Mouse (Mus musculus): ENCODE results near the gene Sec14l3.
"Not testable (repeated sequence)": the region's sequence is repeated elsewhere in the genome, so short reads cannot be mapped to it uniquely, and the experiment has no call there.

The Sec14l3 gene

DNA sequence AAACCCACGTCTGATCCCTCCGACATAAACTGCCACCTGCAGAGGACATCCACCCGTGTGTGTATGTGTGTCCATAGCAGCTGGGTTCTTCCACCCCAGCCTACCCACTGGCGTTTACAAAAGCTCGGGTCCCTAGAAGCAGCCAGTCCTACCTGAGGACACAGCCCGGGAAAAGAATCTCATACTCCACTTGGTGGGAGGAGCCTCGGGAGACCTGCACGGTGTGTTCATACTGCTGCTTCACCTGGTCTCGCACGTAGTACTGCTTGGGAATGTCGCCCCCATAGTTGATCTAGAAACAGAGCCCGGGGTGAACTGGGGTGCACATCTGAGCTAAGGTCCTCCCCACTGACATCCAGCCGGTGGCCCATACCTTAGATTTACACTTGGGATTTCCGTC, 38.9 kb downstream of the Sec14l3 start:
- DNase-seq: no peak

DNA sequence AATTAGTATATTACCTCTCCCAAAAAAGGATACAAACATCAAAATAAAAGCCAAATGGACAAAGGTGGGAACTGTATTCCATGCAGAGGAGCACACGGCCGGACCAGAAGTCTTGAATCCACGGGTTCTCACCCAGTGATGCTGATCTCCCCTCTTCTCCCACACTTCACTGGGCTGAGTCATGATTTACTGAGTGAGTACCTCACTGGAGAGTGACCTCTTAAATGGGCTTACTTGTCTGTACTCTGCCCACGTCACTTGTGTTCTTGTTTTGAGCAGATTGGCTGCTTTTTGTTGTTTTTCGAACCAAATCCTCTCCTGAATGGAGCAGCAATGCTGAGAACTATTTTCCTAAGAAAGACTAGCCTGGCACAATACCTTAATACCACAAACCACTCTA, 40.3 kb downstream of the Sec14l3 start:
- DNase-seq: no peak

DNA sequence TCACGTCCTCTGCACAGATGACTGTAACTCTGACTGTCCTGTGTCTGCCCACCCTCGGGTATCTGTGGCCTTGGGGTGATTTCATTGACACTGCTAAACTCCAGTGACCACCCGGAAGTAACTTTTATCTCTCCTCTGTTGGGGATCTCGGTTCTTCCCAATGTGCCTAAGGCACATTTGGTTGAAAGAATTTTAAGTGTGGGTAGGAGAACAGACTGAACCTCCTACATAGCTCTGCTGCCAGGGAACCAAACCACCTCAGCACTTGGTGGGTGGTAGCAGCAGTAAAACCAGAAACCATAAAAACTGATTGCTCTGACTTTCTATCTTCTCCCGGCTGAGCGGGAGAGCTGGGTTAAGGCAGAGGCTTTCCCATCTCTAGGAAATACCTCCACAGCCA, 40.8 kb downstream of the Sec14l3 start:
- DNase-seq: no peak

DNA sequence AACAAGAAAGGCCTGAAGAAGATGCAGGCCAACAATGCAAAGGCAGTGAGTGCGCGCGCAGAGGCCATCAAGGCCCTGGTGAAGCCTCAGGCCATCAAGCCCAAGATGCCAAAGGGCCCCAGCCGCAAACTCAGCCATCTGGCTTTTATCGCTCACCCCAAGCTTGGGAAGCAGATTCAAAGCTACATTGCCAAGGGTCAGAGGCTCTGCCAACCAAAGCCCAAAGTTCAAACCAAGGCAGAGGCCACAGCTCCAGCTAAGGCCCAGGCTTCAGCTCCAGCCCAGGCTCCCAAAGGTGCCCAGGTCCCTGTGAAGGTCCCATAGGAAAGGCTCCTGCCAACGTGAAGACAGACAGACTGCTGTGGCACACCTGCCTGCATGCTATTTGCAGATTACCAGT, 43.3 kb downstream of the Sec14l3 start:
- DNase-seq: not testable (repeated sequence)

DNA sequence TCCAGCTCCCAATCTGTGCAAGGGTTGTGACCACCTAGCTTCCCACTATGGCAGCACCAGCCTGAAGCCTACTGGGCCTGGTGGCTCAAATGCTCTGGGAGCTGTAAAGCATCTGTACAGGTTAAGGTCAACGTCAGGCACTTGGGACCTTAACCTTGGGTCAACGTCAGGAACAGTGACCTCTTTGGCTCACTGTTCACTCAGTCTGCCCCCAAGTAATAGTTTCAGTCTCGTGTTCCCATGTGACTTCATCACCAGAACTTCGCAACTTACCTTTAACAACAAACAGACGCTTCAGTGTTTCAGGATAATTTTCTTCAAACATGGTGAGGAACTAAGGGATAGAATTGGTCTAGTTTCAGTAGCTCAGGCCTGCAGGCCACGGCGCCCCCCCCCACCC, 44.0 kb downstream of the Sec14l3 start:
- no peak for DNase-seq

DNA sequence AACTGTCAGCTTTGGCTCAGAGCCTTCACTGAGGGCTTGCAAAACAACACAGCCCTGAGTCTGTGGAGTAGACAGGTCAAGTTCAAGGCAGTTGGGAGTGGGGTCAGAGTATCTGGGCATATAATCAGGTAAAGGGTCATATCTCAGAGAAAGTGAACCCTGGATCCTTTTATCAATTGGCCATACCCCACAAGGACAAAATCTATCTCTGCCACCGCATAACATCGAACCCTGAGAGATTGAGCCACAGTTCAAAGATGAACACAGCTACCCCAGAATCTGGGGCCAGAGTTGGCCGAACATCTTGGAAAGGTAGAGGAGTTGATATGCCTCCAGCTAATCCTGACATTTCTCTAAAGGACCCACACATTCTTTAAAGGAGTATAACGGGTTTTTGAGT, 47.4 kb downstream of the Sec14l3 start:
- no peak for DNase-seq

DNA sequence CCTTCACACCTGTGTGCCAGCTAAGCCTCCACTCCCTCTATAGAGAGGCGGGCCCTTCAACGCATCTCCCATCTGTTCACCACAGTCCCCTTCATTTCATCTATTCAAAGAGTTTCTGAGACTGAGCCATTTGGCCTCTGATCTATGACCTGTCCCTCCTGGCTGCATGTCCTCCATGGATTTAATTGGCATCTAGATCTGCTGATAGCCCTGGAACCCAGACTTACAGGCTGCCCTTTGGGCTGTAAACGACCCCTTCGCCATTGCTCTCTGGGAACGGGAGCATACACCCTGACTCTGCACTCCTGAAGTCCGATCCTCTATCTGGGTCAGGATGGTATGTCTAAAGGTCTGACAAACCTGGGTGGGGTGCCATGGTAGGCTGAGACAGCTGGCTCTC, 48.2 kb downstream of the Sec14l3 start:
- no peak for DNase-seq

DNA sequence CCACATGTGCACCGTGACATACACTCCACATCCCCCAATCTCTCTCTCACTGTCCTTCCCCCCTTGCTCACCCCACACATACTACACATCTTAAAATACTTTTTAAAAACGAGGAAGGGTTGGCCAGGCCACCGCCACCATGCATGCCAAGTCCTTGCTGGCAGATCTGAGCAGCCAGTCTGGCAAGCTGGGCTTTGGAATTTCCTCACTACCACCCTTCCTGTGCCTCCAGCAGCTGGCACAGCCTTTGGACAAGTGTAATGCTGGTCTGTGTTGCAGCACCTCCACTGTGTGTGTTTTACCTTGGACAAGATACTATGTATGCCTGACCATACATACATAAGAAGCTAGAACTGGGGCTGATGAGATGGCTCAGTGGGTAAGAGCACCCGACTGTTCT, 48.9 kb downstream of the Sec14l3 start:
- no peak for DNase-seq

DNA sequence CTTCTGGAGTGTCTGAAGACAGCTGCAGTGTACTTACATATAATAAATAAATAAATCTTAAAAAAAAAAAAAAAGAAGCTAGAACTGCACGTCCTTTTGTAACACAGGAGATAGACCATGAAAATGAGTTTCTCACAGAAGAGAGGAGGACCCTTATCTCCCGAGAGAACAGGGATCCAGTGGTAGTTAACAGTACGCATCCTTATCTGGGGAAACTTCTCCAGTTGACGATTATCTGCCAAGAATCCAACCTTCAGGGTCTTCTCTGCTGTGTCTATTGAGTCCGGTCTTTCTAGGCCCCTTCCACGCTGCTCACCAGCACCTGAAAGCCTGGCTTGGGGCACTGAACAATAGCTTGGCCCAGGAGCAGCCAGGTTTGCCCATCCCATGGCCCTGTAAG, 49.3 kb downstream of the Sec14l3 start:
- DNase-seq: no peak

DNA sequence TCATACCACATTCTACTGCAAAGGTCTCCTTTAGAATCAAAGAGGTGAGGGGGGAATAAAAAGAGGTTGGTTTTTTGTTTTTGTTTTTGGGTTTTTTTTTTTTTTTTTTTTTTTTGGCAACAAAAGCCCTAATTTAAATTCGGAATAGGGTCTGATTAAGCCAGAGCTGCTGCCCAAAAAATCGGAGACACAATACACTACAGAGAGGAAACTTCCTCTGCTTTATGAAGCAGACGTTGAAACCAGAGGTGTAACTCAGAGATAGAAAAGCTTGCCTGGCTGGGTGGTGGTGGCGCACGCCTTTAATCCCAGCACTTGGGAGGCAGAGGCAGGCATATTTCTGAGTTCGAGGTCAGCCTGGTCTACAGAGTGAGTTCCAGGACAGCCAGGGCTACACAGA, 49.9 kb downstream of the Sec14l3 start:
- DNase-seq: not testable (repeated sequence)

DNA sequence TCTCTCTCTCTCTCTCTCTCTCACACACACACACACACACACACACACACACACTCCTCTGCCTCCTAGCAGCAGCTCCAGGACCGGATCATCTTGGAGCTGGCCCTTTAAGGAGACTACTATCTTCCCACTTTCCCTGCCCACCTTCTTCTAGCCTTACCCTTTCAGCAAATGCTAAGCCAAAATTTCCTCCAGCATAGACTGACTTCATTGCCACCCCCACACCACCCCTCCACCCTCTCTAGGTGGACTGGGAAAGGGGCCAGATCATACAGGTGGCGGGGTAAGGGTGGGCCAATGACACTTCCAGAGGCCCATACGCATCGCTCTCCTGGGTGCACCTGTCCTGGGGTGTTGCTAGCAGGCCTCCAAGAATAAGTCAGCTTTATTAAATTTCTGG, 50.8 kb downstream of the Sec14l3 start:
- DNase-seq: no peak

DNA sequence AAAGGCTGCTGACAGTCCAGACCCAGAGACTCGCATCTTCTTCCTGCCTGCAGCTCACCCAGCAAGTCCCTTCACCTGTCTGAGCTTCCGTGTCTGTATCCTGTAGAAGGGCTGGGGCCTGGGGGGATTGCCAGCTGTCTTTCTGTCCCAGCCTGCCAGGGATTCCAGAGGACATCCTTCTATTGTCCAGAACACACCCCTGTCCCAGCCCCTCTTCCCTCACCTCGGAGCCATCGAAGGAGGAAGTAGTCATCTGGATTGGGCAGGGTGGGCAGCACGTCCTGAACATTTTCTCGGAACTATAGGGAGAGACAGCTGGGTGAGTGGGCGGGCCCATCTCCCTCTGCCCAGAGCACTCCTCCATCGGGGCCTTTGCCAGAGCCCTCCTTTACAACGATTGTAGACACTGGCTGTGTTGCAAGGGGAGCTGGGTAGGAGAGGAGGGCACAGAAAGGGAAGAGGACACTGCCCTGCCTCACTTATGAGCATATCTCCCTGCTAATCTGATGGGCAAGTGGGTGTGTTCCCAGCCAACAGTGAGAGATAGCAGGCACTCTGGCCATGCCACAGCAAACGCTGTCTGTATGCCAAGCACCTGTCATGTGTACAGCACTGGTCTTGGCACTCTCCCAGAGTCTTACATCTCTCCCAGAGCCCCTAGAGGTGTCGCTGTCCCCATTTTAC, 52.0 kb downstream of the Sec14l3 start:
- DNase-seq: no peak

DNA sequence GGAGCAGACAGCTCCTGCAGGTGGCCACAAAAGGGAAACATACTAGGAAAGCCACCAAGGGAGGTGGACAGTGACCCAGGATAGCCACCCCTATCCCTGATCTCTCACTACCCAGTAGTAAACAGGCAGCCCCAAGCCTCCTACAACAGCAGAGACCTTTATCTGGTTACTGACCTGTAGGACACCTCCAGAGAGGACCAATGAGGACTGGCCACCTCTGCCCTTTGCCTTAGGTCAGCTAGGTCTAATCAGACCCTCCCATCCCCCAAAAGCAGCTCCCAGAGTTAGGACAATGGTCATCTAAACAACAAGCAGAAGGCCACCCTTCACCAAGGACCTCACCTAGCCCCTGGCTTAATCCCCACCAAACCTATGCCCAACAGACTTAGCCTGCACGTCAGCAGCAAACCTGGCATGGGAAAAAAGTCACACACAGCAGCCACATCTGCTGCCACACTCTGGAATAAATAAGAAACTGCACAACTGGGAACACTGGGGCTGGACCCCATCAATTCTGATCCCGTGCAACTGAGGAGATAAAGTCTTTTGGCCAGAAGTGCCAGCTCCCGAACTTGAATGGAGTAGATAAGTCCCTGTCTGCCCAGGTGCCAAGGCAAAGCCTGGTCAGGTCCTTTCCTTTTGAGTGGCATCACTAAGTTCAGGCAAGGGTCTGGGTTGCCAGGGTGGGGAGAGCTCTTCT, 52.9 kb downstream of the Sec14l3 start:
- DNase-seq: no peak

DNA sequence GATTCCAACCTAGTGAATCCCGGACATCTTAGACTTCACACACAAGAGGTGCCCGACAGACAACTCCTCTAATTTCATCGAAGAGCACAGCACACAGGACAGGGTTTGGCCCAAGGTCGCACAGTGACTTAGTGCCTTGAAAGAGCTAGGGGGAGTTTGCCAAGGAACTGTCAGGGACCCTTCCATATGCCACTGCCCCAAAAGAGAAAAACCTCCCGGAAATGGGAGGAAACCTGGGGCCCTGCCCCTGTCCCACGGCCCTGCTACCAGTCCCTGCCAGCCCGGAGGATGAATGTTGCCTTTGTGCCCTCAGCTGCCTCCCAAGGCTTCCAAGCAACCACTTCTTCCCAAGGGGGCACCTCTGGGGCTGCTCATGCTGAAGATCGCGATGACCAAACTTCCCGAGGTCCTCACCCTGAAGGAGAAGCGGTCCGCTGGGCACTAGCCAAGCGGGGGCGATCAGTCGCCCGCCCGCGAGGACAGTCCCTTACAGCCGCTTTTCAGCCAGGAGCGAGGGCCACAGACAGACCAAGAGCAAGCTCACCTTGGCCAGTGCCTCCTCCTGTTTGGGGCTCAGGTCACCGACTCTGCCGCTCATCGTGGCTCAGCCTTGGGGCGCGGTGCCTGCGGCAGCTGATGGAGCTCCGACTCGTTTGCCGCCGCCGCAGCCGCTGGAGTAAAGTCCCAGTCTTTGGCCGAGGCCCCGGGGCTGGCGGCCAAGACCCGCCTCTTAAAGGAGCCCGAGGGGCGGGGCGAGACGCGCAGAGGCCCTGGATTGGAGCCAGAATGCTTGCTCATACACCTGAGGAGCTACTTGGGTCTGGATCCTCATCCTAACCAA, 53.7 kb downstream of the Sec14l3 start:
- peak; percentile 77 for DNase-seq

DNA sequence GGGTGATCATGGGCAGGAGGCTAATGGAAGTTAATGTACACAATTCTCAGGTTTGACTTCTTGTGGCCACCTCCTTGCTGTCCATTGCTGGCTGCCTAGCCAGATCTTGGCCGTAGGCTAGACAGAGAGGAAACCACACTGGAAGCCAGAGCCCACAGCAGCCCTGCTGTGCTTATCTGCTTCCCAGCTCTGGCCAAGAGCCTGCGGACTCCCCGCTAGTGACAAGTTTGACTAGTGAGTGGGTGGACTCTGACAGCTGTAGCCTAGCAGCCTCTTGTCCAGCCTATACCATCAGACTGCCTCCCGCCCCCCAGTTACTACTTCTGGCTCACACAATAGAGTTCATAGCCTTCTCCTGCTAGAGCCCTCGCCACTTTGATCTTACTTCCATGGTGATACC, 55.0 kb downstream of the Sec14l3 start:
- no peak for DNase-seq

DNA sequence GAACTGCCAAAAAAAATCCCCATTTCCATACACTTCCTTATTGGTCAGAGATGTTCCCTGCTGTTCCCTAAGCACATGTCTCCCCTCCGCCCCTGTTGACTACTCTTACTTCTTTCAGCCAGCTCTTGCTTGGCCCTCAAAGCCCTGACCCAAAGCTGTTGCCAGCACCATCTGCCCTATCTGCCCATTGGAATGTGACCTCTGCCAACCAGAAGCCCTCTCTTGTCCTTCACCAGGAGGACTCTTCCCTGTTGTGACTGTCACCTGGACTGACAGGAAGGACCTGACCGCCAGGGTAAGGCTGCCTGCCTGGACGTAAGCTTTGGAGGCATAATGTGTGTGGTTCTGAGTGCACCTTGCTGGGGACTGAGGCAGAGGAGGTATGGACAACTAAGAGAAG, 57.0 kb downstream of the Sec14l3 start:
- DNase-seq: no peak

DNA sequence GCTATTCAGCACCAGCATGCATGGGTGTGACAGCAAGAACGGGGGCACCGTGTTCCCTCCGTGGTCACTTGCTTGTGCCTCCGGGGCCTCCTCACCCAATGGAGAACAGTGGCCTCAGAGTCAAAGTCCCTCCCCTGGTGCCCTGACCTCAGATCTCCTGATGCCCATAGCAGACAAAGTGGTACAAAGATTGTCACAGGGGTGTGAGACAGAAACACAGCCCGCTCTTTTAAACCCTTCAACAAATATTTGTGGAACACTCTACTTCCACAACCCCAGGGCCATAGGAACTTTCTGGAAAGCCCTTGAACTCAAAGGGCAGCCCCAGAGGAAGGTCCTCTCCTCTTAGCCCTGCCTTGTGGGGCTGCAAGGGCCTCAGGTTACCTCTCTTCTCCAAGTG, 57.6 kb downstream of the Sec14l3 start:
- no peak for DNase-seq

DNA sequence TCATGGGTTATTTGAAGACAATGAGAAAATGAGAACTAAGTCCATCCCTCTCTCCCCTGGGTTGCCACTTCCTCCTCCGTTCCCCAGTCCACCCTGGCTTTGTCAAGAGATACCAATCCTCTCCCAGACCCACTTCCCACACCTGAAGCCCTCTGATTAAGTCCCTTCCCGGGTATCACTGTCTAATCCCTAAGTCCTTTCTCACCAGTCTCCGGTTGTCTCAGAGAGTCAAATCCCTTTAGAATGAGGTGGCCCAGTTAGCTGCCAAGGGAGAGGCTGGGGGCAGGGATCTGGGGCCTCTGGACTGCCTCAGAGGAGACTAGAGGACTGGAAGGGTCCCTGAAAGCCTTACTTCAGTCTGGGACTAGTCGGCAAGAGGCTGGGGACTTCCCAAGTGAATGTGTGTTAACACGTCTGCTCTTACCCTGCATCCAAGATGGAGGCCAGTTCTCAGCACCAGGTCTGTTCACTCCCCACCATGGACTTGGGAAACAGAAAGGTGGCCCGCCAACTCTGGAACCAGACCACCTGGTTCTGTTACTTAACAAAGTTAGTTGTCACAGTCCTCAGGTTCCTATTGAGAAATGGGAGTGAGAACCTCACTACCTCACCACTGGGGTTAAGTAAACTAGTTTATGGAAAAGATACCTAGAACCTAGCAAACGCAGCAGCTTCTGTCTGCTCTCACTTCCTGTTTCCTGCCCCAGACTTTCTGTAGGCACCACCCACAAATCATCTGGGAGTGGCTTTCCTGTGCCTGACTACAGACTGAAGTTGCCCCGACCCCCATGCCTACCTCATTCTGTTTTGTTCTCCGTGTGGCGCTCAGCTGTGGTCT, 58.3 kb downstream of the Sec14l3 start, which contains the start of gene Sec14l2:
Gene Sec14l2 (minus strand): TSS at position 674 of the 838 bp plus-strand sequence.
- DNase-seq: peak; percentile 47

DNA sequence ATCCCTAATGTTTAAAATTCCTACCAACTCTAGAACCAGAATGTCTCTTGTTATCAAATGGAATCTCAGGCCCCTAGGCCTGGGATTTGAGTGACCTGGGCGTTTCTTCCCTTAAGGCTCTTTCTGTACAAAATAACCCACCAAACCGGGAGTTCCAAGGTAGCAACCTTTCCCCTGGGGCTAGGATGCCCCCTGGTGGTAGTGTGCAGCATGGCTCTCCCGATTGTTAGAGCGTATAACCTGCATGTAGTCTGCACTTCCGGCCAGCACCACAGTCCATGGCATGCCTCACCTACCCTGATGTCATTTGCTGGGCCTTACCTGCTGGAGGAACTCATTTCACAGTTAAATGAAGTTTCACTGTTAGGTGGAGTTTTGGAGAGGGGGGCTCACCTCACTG, 59.3 kb downstream of the Sec14l3 start:
- DNase-seq: peak; percentile 72

DNA sequence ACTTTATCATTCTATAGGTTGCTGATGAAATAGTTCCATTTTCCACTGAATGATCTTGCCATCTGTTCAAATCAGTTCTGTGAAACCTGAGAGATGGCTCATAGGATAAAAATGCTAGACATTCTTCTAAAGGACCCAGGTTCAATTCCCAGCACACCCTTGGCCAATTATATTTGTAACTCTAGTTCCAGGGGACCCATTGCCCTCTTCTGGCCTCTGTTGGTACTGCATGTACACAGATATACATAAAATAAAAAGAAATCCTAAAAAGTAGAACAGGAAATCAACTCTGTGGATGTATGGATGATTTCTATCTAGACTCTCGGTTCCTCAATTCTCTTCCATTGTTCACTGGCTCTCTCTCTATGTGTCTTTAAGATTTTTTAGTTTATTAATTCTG, 62.4 kb downstream of the Sec14l3 start:
- DNase-seq: no peak
